Mouse (Mus musculus) thymus, postnatal 4 days (tissue): ENCODE measurements at regions not wholly inside any gene's neighbourhood (a gene's known extent, or its start where the extent isn't known, plus 50 kb on each side); places are given as distances from the start of the nearest gene placed in this dataset.
A peak's percentile ranks its signal among the peaks of the same experiment; 100 is the strongest.
"Not testable (repeated sequence)": the region's sequence is repeated elsewhere in the genome, so short reads cannot be mapped to it uniquely, and the experiment has no call there.

Experiments used
- DNase-seq: peaks from one replicate; pipeline ENCODE4 v3.0.0; 2021

DNA sequence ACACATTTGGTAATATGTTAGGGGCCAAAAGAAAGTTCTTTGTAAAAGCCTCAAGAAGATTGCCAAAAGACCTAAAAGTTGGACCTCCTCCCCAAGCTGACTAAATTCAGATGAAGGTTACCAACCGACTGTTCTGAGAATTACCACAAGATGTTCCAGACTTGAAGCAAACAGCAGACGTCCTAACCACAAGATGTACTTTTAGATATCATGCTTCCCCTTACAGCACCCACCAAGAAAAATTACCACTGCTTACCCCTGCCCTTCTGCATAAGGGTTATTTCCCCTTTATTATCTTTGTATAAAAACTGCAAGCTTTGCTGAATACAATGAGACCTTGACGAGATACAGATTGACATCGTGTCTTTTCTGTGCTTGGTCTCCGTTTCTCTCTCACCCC lies 121.6 kb upstream of the Cst10 start:
- DNase-seq, result no peak

DNA sequence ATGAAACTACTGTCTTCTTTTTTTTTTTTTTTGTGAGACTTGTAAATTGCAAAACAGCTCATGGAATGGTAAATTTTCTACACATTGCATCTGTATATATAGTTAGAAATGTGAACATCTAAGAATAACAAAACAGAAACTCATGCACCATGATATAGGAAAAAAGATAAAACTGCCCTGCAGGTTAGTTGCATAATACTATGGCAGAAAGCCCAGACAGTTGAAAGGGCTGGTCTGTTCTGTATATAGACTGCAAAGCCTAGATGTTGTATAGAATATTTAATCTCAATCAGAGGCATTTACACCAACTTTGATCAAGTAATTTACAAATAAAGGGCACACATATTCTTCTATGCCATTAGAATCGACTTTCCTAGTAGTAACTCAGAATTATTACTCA lies 120.7 kb upstream of the Cst10 start:
- no peak for DNase-seq

DNA sequence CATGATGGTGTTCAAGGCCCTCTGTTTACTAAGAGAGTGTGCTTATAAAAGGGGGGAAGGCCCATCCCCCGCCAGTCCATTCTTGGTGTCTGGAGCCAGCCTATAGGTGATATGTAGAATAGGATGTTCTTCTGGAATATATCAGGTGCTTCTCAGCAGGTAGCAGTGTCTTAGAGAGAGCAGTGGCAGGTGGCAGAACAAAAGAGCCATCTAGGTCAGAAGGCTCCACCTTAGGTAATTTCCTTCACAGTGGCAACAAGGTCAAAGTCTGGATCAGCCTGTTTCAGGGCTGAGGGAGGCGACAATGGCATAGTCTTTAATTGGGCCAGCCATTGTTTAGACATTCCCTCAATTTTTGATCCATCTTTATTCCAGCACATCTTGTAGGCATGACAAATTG lies 107.9 kb upstream of the Cst10 start:
- not testable (repeated sequence) for DNase-seq

DNA sequence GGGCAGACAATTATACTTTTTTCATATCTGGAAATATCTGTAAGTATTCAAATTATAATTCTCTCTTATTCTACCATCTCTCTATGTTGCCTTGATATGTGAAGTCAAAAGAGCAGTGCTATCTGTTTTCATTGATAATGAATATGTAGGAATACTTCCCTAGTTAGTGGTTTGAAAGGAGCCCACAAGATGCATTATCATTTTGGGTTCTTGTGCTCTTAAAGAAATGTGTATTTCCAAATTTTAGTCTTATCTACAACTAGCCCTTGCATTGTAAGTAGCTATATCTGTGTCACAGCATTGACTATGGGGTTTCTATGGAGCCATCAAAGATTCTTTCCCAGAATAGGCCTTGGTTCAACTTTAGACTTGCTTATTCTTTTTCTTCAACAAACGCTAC lies 99.3 kb upstream of the Cst10 start:
- DNase-seq, result no peak

DNA sequence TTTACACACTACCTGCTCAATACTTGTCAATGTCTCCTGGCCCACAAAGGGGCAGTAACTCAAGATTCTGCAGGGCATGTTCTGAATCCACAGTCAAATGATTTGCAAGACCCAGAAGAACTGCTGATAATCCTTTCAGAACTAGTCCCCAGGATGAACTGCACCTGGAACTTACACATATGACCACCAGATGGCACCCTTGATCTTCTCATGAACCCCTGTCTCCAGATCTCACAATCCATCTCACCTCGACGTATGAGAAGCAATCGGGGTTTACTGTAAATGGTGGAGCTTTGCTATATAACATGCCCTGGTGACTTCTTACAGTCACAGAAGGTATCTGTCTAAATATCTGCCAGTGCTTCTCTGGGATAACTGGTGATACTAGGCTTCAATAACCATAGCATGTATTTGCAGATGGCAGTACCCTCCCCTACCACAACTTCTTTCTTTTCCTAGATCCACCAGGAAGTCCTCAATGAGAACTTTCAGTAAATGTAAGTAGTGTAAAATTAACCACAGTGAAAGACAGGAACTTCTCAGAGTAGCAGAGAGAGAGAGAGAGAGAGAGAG lies 54.5 kb upstream of the Cst10 start:
- peak; percentile 25 for DNase-seq
